Mouse (Mus musculus): ENCODE measurements around the gene Ncbp1. TPM values are rescaled to one million over a fixed set of nuclear protein-coding genes. Genes with fewer than 3 reads are reported as not detected.

The Ncbp1 gene
- total RNA-seq, 2 experiments from 2014 or later: 56.7 to 61.8 TPM

- DNase-seq: peak; percentile 44 to 60
Measured at GRCm38 (mm10) chr4:46201834-46202561, 63.6 kb downstream of the Ncbp1 start.

DNA sequence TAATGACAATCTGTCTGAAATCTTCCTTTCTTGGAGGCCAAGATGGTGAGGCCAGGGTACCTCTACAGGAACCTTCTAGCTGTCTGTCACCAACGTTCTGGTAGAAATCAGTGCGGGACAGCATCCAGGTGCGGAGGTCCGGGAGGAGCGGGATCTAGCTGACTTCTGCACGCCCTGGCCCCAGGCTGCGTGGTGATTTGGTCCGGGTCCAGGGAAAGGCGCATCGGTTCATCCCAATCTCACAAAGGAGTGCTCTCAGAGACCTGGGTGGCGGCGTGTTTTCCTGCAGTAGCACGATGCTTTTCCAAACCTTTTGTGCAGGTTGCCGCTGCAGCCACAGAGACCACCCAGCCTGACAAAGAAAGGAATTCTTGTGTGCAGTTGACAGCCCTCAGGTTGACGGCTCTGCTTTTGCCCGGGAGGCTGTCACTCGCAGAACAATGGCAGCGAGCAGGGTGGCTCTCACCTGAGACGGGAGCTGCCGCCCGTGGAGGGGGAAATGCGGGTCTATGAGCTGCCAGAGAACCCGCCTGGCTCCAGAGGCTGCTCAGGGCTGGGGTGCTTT, 64.2 kb downstream of the Ncbp1 start:
- DNase-seq: no peak

GRCm38 (mm10) chr4:46221090-46221489, 82.7 kb downstream of the Ncbp1 start:
- DNase-seq: no peak

Other genes with a start within 250 kb of the Ncbp1 start
- under 1 TPM; 0.10 to 0.25 TPM for gene Ccdc180, start 248.3 kb upstream of the Ncbp1 start, total RNA-seq (2021)
- gene Tdrd7, start 173.3 kb upstream of the Ncbp1 start, total RNA-seq (2021): 10 to 100 TPM; 25.7 to 26.0 TPM
- 10 to 100 TPM; 20.4 to 21.4 TPM for gene Tmod1, start 99.7 kb upstream of the Ncbp1 start, total RNA-seq (2021)
- gene Tstd2, start 81 bp downstream of the Ncbp1 start, total RNA-seq (2021): 10 to 100 TPM; 17.8 to 19.4 TPM
- 10 to 100 TPM; 14.0 to 15.1 TPM for gene Xpa, start 57.7 kb downstream of the Ncbp1 start, total RNA-seq (2021)
- not detected for gene Foxe1, start 205.0 kb downstream of the Ncbp1 start, total RNA-seq (2021)